Mouse (Mus musculus) forebrain, embryonic 14.5 days (tissue): Measurements from ENCODE around the gene Dnah8. TPM values are rescaled to one million over a fixed set of nuclear protein-coding genes. Genes with fewer than 3 reads are reported as not detected.

ENCODE experiments used
- ATAC-seq: fragments of 200-750 bp; cut with Nextera tagmentation; 2 replicates; pipeline ENCODE4 v1.8.0; 2017; ENCODE audit warnings: mild to moderate bottlenecking, moderate library complexity
- DNase-seq: peaks from one replicate; pipeline ENCODE4 v3.0.0-alpha.2; 2015; ENCODE audit warnings: low spot score
- H3K27ac ChIP-seq: fragments of 300-500 bp; sonication (generic); 2 replicates; pipeline ENCODE4 v1.5.1; 2014; ENCODE audit warnings: low read depth, mild to moderate bottlenecking, control low read depth, low read length, moderate library complexity
- H3K27me3 ChIP-seq: fragments of 300-500 bp; sonication (generic); replicated peaks from 2 replicates; pipeline ENCODE4 v1.6.1; 2014; ENCODE audit warnings: low read length, control low read depth, mixed read lengths; ENCODE audit not compliant: control insufficient read depth, insufficient read depth
- H3K36me3 ChIP-seq: fragments of 300-500 bp; sonication (generic); 2 replicates; pipeline ENCODE4 v1.6.1; 2014; ENCODE audit warnings: low read length, control low read depth; ENCODE audit not compliant: control insufficient read depth, insufficient read depth
- H3K4me1 ChIP-seq: fragments of 300-500 bp; sonication (generic); 2 replicates; pipeline ENCODE4 v1.6.1; 2014; ENCODE audit warnings: antibody characterized with exemption, low read length, control low read depth; ENCODE audit not compliant: control insufficient read depth, insufficient read depth
- H3K4me2 ChIP-seq: fragments of 300-500 bp; sonication (generic); 2 replicates; pipeline ENCODE4 v1.6.1; 2014; ENCODE audit warnings: mild to moderate bottlenecking, control low read depth, low read length
- H3K4me3 ChIP-seq: fragments of 300-500 bp; sonication (generic); 2 replicates; pipeline ENCODE4 v1.5.1; 2014; ENCODE audit warnings: low read depth, low read length, control low read depth
- H3K9ac ChIP-seq: fragments of 300-500 bp; sonication (generic); 2 replicates; pipeline ENCODE4 v1.6.1; 2014; ENCODE audit warnings: mild to moderate bottlenecking, low read length, control low read depth, moderate library complexity
- H3K9me3 ChIP-seq: fragments of 300-500 bp; sonication (generic); replicated peaks from 2 replicates; pipeline ENCODE4 v1.6.1; 2016; ENCODE audit warnings: low read length, control low read depth, mixed read lengths; ENCODE audit not compliant: control insufficient read depth
- WGBS: fragments of 180-500 bp; shearing (Covaris S2); extraction: QIAGEN DNeasy Blood & Tissue Kit; methylation state at CpG from one replicate; pipeline ENCODE4 v1.1.7; 2014; 5-methylcytosine and 5-hydroxymethylcytosine counted together
- polyA plus RNA-seq: library from polyadenylated mRNA; unstranded; fragments of >200 nt; fragmentation: Nextera tagmentation; extraction: Ambion mirVana; gene quantifications from 2 replicates; pipeline ENCODE4 v1.2.1, GENCODE M21; 2014

Dnah8 gene
- polyA plus RNA-seq, 1 experiment from 2014 or later = 1.9 TPM

- H3K9ac ChIP-seq = no peak overlapping the region
- no peak overlapping the region for H3K4me2 ChIP-seq
- H3K36me3 ChIP-seq = no peaks in the 10 kb centered on the region
- no peak for ATAC-seq
- H3K27me3 ChIP-seq = no peaks in the 10 kb centered on the region
- H3K4me3 ChIP-seq = no peak overlapping the region
- no peaks in the 10 kb centered on the region for H3K4me1 ChIP-seq
- no peak for DNase-seq
- WGBS = 61% methylated on average over 2 of the region's 2 CpGs
- no peaks in the 10 kb centered on the region for H3K9me3 ChIP-seq
- H3K27ac ChIP-seq = no peak overlapping the region
Measured at GRCm38 (mm10) chr17:30691481-30691880, 67.3 kb downstream of the Dnah8 start.

- Histone ChIP-seq H3K4me1 (no peaks in the 10 kb centered on the region), H3K4me3 (no peak overlapping the region), H3K4me2 (no peak overlapping the region), H3K27me3 (no peaks in the 10 kb centered on the region), H3K27ac (no peak overlapping the region), H3K9me3 (no peaks in the 10 kb centered on the region), H3K36me3 (no peaks in the 10 kb centered on the region), H3K9ac (no peak overlapping the region)
- WGBS = 81% methylated on average over 9 of the region's 9 CpGs
- ATAC-seq (no peak), DNase-seq (no peak)
Measured at GRCm38 (mm10) chr17:30694281-30694680, 70.1 kb downstream of the Dnah8 start.

- Histone ChIP-seq H3K4me3 (no peak overlapping the region), H3K27me3 (no peaks in the 10 kb centered on the region), H3K9me3 (no peaks in the 10 kb centered on the region), H3K36me3 (no peaks in the 10 kb centered on the region), H3K9ac (no peak overlapping the region), H3K4me1 (no peaks in the 10 kb centered on the region), H3K27ac (no peak overlapping the region), H3K4me2 (no peak overlapping the region)
- ATAC-seq = no peak
- WGBS = 80% methylated on average over 3 of the region's 3 CpGs
- DNase-seq = no peak
Measured at GRCm38 (mm10) chr17:30714732-30715131, 90.6 kb downstream of the Dnah8 start.

DNA sequence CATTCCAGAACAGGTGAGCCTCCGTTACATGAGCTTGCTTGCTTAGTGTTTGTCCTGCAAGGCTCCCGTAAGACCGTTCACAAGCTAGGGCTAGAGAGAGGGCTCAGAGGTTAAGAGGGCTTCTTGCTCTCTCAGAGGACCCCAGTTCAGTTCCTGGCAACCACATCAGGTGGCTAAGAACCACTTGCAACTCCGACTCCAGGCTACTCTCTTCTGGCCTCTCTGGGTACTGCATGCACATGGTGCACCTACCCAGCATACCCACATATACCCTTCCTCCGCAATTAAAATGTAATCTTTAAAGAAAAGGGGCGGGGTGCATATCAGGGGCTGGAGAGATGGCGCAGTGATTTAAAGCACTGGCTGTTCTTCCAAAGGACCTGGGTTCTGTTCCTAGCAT, 94.0 kb downstream of the Dnah8 start:
- H3K4me3 ChIP-seq = no peak overlapping the region
- no peaks in the 10 kb centered on the region for H3K4me1 ChIP-seq
- H3K36me3 ChIP-seq = no peaks in the 10 kb centered on the region
- ATAC-seq (no peak), DNase-seq (no peak)
- no peak overlapping the region for H3K9ac ChIP-seq
- H3K9me3 ChIP-seq = no peaks in the 10 kb centered on the region
- H3K27me3 ChIP-seq = no peaks in the 10 kb centered on the region
- 92% methylated on average over 7 of the region's 7 CpGs for WGBS
- no peak overlapping the region for H3K27ac ChIP-seq
- H3K4me2 ChIP-seq = no peak overlapping the region

DNA sequence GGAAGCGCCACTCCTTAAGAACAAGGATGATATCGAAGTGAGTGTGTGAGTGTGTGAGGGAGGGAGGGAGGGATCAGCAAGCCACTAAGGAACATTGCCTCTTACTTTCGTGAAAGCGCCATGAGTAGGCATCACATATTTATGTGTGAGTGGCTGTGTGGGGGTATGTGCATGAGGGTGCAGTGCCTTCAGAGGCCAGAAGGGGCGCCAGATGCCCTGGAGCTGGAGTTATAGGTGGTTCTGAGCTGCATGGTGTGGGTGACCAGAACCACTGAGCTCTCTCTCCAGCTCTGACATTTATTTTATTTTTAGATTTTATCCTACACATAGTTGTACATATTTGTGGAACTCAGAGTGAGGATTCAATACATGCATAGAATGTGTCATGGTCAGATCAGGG, 94.9 kb downstream of the Dnah8 start:
- Histone ChIP-seq H3K27me3 (no peaks in the 10 kb centered on the region), H3K9me3 (no peaks in the 10 kb centered on the region), H3K4me2 (no peak overlapping the region), H3K9ac (no peak overlapping the region), H3K4me1 (no peaks in the 10 kb centered on the region), H3K27ac (no peak overlapping the region), H3K36me3 (no peaks in the 10 kb centered on the region), H3K4me3 (no peak overlapping the region)
- 83% methylated on average over 5 of the region's 5 CpGs for WGBS
- ATAC-seq (no peak), DNase-seq (no peak)

DNA sequence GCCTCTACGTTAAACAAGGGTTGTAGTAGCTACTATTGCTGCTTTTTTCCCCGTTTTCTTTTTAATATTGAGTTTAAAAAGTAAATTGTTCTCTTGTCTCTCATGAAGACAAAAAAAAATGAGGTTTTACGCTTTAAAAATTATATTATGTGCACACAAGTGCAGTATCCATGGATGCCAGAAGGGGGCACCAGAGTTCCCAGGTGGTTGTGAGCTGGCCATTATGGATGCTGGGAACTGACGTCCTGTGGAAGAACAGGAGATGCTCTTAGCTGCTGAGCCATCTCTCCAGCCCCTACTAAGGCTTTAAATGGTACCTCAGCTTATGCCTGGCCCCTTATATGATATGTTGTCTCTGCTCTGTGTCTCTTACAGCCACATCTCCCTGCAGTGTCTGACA, 103.6 kb downstream of the Dnah8 start:
- H3K27me3 ChIP-seq = no peaks in the 10 kb centered on the region
- no peak overlapping the region for H3K27ac ChIP-seq
- H3K4me3 ChIP-seq = no peak overlapping the region
- H3K9me3 ChIP-seq = no peaks in the 10 kb centered on the region
- ATAC-seq = no peak
- H3K4me2 ChIP-seq = no peak overlapping the region
- H3K9ac ChIP-seq = no peak overlapping the region
- no peak for DNase-seq
- H3K36me3 ChIP-seq = no peaks in the 10 kb centered on the region
- WGBS = 58% methylated on average over 4 of the region's 4 CpGs
- H3K4me1 ChIP-seq = no peaks in the 10 kb centered on the region

DNA sequence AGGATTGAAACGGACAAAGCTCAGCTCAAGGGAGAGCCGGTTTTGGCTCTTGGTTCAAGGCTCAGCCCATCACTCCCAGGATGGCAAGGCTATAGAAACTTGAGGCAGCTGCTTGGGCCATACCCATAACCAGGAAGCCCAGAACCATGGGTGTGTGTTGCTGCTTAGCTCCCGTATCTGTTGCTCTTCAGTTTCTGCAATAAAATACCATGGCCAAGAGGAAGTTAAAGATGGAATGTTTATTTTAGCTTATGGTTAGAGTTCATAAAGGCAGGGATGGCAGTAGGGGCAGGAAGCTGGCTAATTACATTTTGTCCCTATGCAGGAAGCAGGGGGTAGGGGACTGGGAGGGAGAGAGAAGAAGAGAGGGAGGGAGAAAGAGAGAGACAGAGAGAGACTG, 108.6 kb downstream of the Dnah8 start:
- H3K36me3 ChIP-seq = no peaks in the 10 kb centered on the region
- DNase-seq = no peak
- H3K9ac ChIP-seq = no peak overlapping the region
- H3K4me1 ChIP-seq = no peaks in the 10 kb centered on the region
- no peak overlapping the region for H3K27ac ChIP-seq
- ATAC-seq = no peak
- H3K4me3 ChIP-seq = no peak overlapping the region
- 85% methylated on average over 3 of the region's 3 CpGs for WGBS
- no peaks in the 10 kb centered on the region for H3K27me3 ChIP-seq
- no peak overlapping the region for H3K4me2 ChIP-seq
- H3K9me3 ChIP-seq = no peaks in the 10 kb centered on the region

GRCm38 (mm10) chr17:30734770-30735169, 110.6 kb downstream of the Dnah8 start:
- Histone ChIP-seq H3K9me3 (no peaks in the 10 kb centered on the region), H3K27me3 (no peaks in the 10 kb centered on the region), H3K36me3 (no peaks in the 10 kb centered on the region), H3K27ac (no peak overlapping the region), H3K4me1 (no peaks in the 10 kb centered on the region), H3K9ac (no peak overlapping the region), H3K4me3 (no peak overlapping the region), H3K4me2 (no peak overlapping the region)
- 93% methylated on average over 8 of the region's 8 CpGs for WGBS
- ATAC-seq (no peak), DNase-seq (no peak)

GRCm38 (mm10) chr17:30735454-30735853, 111.3 kb downstream of the Dnah8 start:
- Histone ChIP-seq H3K9ac (no peak overlapping the region), H3K9me3 (no peaks in the 10 kb centered on the region), H3K4me1 (no peaks in the 10 kb centered on the region), H3K4me2 (no peak overlapping the region), H3K27me3 (no peaks in the 10 kb centered on the region), H3K4me3 (no peak overlapping the region), H3K36me3 (no peaks in the 10 kb centered on the region), H3K27ac (no peak overlapping the region)
- 91% methylated on average over 2 of the region's 2 CpGs for WGBS
- DNase-seq (no peak), ATAC-seq (no peak)

- Histone ChIP-seq H3K4me3 (no peak overlapping the region), H3K9ac (no peak overlapping the region), H3K9me3 (no peaks in the 10 kb centered on the region), H3K27ac (no peak overlapping the region), H3K4me1 (no peaks in the 10 kb centered on the region), H3K4me2 (no peak overlapping the region), H3K36me3 (no peaks in the 10 kb centered on the region), H3K27me3 (no peaks in the 10 kb centered on the region)
- ATAC-seq = no peak
- DNase-seq = no peak
- 47% methylated on average over 6 of the region's 6 CpGs for WGBS
Measured at GRCm38 (mm10) chr17:30737797-30738196, 113.6 kb downstream of the Dnah8 start.
